Mouse (Mus musculus) embryo, embryonic 9.5 days (tissue): ENCODE results near the gene Ptprj.
"Not testable (repeated sequence)": the region's sequence is repeated elsewhere in the genome, so short reads cannot be mapped to it uniquely, and the experiment has no call there.

ENCODE experiments used
- DNase-seq: peaks from one replicate; pipeline ENCODE4 v3.0.0-alpha.2; 2017; ENCODE audit errors: extremely low spot score

The Ptprj gene

DNA sequence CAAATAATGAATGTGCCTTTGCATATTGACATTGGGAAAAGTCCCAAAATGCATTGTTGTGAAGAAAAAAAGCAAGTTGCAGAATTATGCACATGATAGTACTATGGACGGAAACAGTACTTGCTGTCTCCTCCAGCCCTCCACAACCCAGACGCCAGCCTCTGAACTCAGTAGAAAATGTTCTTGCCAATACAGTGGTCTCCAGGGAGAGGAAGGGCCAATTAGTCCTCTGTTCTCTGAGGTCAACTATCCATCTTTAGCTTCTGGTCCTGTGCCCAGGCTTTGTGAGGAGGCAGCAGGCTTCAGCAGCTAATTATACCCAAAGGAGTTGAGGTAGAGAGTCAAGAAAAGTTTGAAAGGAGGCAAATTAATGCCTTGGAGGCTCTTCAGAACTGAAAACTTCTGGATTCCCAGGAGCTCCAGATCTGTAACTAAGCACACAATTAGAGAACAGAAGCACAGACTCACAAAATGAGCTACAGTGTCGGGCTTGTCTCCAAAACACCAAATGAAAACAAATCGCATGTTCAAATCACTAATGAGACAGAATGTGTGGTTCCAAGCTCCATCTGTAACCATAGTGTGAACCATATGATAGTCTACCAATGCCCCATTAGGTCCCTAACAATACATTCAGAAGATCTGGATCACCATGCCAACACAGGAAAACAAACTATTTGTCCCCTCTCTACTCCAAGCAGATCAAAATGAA, 166.2 kb downstream of the Ptprj start:
- DNase-seq: not testable (repeated sequence)

DNA sequence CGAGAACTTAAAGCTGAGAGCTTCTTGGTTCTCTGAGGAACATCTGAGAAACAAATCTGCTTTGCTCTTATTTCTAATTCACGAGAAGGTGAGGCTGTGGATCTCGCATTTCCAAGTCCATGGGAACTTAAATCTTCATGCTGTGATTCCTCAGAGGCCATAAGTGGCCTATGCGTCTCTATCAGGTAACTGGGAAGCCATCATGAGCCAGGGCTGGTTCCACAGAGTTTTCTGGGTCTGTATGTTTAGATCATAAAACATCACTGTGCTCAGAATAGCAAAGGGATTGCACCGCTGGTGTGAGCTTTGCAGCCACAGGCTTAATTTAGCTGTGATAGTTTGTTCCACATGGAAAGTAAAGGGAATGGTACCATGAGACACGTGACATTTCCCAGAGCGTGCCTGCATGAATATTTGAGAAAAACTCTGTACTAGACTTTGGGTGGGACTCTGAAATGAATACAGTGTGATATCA, 181.8 kb downstream of the Ptprj start, which contains the start of gene Olfr1274-ps:
TSS of gene Olfr1274-ps (plus strand) at position 51 of the 475 bp plus-strand sequence.
- DNase-seq: not testable (repeated sequence)
